Mouse (Mus musculus) stomach, postnatal 0 days (tissue): ENCODE data around the gene Wdr45b. TPM values are rescaled to one million over a fixed set of nuclear protein-coding genes. Genes with fewer than 3 reads are reported as not detected.
A peak's percentile ranks its signal among the peaks of the same experiment; 100 is the strongest.
"Not testable (repeated sequence)": the region's sequence is repeated elsewhere in the genome, so short reads cannot be mapped to it uniquely, and the experiment has no call there.

Experiments used
- ATAC-seq: fragments of 200-750 bp; cut with Nextera tagmentation; 2 replicates; pipeline ENCODE4 v1.8.0; 2017; ENCODE audit not compliant: low FRiP score, low TSS enrichment
- DNase-seq: peaks from one replicate; pipeline ENCODE4 v3.0.0-alpha.2; 2016; ENCODE audit warnings: low spot score
- H3K27ac ChIP-seq: fragments of 300-500 bp; sonication (generic); replicated peaks from 2 replicates; pipeline ENCODE4 v1.5.1; 2014; ENCODE audit warnings: mild to moderate bottlenecking, control low read depth
- H3K27me3 ChIP-seq: fragments of 300-500 bp; sonication (generic); 2 replicates; pipeline ENCODE4 v1.6.1; 2014; ENCODE audit warnings: low read length; ENCODE audit not compliant: control insufficient read depth, insufficient read depth
- H3K36me3 ChIP-seq: fragments of 300-500 bp; sonication (generic); 2 replicates; pipeline ENCODE4 v1.6.1; 2014; ENCODE audit warnings: low read length, mixed read lengths; ENCODE audit not compliant: control insufficient read depth, insufficient read depth
- H3K4me1 ChIP-seq: fragments of 300-500 bp; sonication (generic); replicated peaks from 2 replicates; pipeline ENCODE4 v1.6.1; 2014; ENCODE audit warnings: antibody characterized with exemption; ENCODE audit not compliant: control insufficient read depth, insufficient read depth
- H3K4me2 ChIP-seq: fragments of 300-500 bp; sonication (generic); replicated peaks from 2 replicates; pipeline ENCODE4 v1.6.1; 2014; ENCODE audit warnings: low read depth, mild to moderate bottlenecking, control low read depth, moderate library complexity
- H3K4me3 ChIP-seq: fragments of 300-500 bp; sonication (generic); 2 replicates; pipeline ENCODE4 v1.5.1; 2014; ENCODE audit warnings: low read depth, low read length, control low read depth
- H3K9ac ChIP-seq: fragments of 300-500 bp; sonication (generic); 2 replicates; pipeline ENCODE4 v1.6.1; 2014; ENCODE audit warnings: mild to moderate bottlenecking, low read length, control low read depth, mixed read lengths
- H3K9me3 ChIP-seq: fragments of 300-500 bp; sonication (generic); 2 replicates; pipeline ENCODE4 v1.6.1; 2016; ENCODE audit warnings: low read length; ENCODE audit not compliant: control insufficient read depth
- CTCF ChIP-seq: IDR thresholded peaks from 2 replicates; pipeline ENCODE4 v1.5.1; 2016; ENCODE audit warnings: antibody characterized with exemption, low read depth, mild to moderate bottlenecking, moderate library complexity
- EP300 ChIP-seq: optimal IDR thresholded peaks from 2 replicates; pipeline ENCODE3; 2016; ENCODE audit warnings: antibody characterized with exemption
- WGBS: fragments of 180-500 bp; shearing (Covaris S2); extraction: QIAGEN DNeasy Blood & Tissue Kit; methylation state at CpG from one replicate; pipeline ENCODE4 v1.1.7; 2014; 5-methylcytosine and 5-hydroxymethylcytosine counted together
- polyA plus RNA-seq: library from polyadenylated mRNA; unstranded; fragments of >200 nt; fragmentation: Nextera tagmentation; extraction: Ambion mirVana; gene quantifications from 2 replicates; pipeline ENCODE4 v1.2.1, GENCODE M21; 2015

Wdr45b gene
- polyA plus RNA-seq, 1 experiment from 2014 or later = 48.7 TPM

GRCm38 (mm10) chr11:121340287-121340686 lies 14.0 kb downstream of the Wdr45b start:
- no peak overlapping the region for H3K27ac ChIP-seq
- H3K9ac ChIP-seq = no peak overlapping the region
- no peaks in the 10 kb centered on the region for H3K27me3 ChIP-seq
- no peak overlapping the region for H3K4me2 ChIP-seq
- no peak for ATAC-seq
- DNase-seq = no peak
- 91% methylated on average over 1 of the region's 1 CpGs for WGBS
- no peaks in the 10 kb centered on the region for H3K4me1 ChIP-seq
- no peak overlapping the region for H3K4me3 ChIP-seq
- TF ChIP-seq CTCF (no peak), EP300 (no peak)
- H3K9me3 ChIP-seq = no peaks in the 10 kb centered on the region
- H3K36me3 ChIP-seq = peaks cover 10% of the 10 kb centered on the region

GRCm38 (mm10) chr11:121339647-121340046 lies 14.6 kb downstream of the Wdr45b start:
- WGBS = 89% methylated on average over 1 of the region's 1 CpGs
- no peak for ATAC-seq
- Histone ChIP-seq H3K27ac (no peak overlapping the region), H3K9me3 (no peaks in the 10 kb centered on the region), H3K4me3 (no peak overlapping the region), H3K4me2 (no peak overlapping the region), H3K4me1 (no peaks in the 10 kb centered on the region), H3K9ac (no peak overlapping the region), H3K27me3 (no peaks in the 10 kb centered on the region), H3K36me3 (peaks cover 10% of the 10 kb centered on the region)
- no peak for DNase-seq
- no peak for TF ChIP-seq CTCF
- TF ChIP-seq EP300 = no peak

- peaks cover 21% of the 10 kb centered on the region for H3K36me3 ChIP-seq
- no peak overlapping the region for H3K4me2 ChIP-seq
- TF ChIP-seq CTCF (no peak), EP300 (no peak)
- no peak overlapping the region for H3K9ac ChIP-seq
- WGBS = 93% methylated on average over 3 of the region's 3 CpGs
- H3K9me3 ChIP-seq = no peaks in the 10 kb centered on the region
- no peak overlapping the region for H3K4me3 ChIP-seq
- no peak overlapping the region for H3K27ac ChIP-seq
- ATAC-seq (no peak), DNase-seq (no peak)
- no peaks in the 10 kb centered on the region for H3K27me3 ChIP-seq
- H3K4me1 ChIP-seq = no peaks in the 10 kb centered on the region
These were observed 22.6 kb downstream of the Wdr45b start for GRCm38 (mm10) chr11:121331641-121332040.

- peaks cover 15% of the 10 kb centered on the region for H3K36me3 ChIP-seq
- no peak overlapping the region for H3K9ac ChIP-seq
- no peaks in the 10 kb centered on the region for H3K4me1 ChIP-seq
- no peak overlapping the region for H3K27ac ChIP-seq
- no peaks in the 10 kb centered on the region for H3K9me3 ChIP-seq
- no peaks in the 10 kb centered on the region for H3K27me3 ChIP-seq
- H3K4me2 ChIP-seq = no peak overlapping the region
- H3K4me3 ChIP-seq = no peak overlapping the region
- TF ChIP-seq EP300 = no peak
- TF ChIP-seq CTCF = no peak
- no peak for DNase-seq
- ATAC-seq = no peak
These were observed 25.6 kb downstream of the Wdr45b start for GRCm38 (mm10) chr11:121328619-121329018.

GRCm38 (mm10) chr11:121328206-121328605 lies 26.0 kb downstream of the Wdr45b start:
- Histone ChIP-seq H3K4me2 (no peak overlapping the region), H3K4me3 (no peak overlapping the region), H3K4me1 (no peaks in the 10 kb centered on the region), H3K9ac (no peak overlapping the region), H3K36me3 (peaks cover 15% of the 10 kb centered on the region), H3K27ac (no peak overlapping the region), H3K27me3 (no peaks in the 10 kb centered on the region), H3K9me3 (no peaks in the 10 kb centered on the region)
- ATAC-seq (peak; percentile 53; the same call in 1 of the 2 replicates), DNase-seq (no peak)
- 96% methylated on average over 9 of the region's 9 CpGs for WGBS
- TF ChIP-seq CTCF (no peak), EP300 (no peak)

GRCm38 (mm10) chr11:121326681-121327080 lies 27.6 kb downstream of the Wdr45b start:
- ATAC-seq (no peak), DNase-seq (no peak)
- Histone ChIP-seq H3K27me3 (no peaks in the 10 kb centered on the region), H3K4me3 (no peak overlapping the region), H3K4me1 (no peaks in the 10 kb centered on the region), H3K36me3 (peaks cover 15% of the 10 kb centered on the region), H3K4me2 (no peak overlapping the region), H3K27ac (no peak overlapping the region), H3K9me3 (no peaks in the 10 kb centered on the region), H3K9ac (no peak overlapping the region)
- 95% methylated on average over 5 of the region's 5 CpGs for WGBS
- no peak for TF ChIP-seq EP300
- TF ChIP-seq CTCF = no peak

- H3K27me3 ChIP-seq = no peaks in the 10 kb centered on the region
- no peak overlapping the region for H3K4me2 ChIP-seq
- no peak overlapping the region for H3K9ac ChIP-seq
- H3K4me3 ChIP-seq = no peak overlapping the region
- peaks cover 15% of the 10 kb centered on the region for H3K36me3 ChIP-seq
- no peaks in the 10 kb centered on the region for H3K4me1 ChIP-seq
- ATAC-seq (peak; percentile 30; the same call in 1 of the 2 replicates), DNase-seq (peak; percentile 33)
- H3K9me3 ChIP-seq = no peaks in the 10 kb centered on the region
- WGBS = 36% methylated on average over 1 of the region's 1 CpGs
- TF ChIP-seq EP300 (no peak), CTCF (no peak)
- H3K27ac ChIP-seq = no peak overlapping the region
These were observed 28.2 kb downstream of the Wdr45b start for GRCm38 (mm10) chr11:121326034-121326433.

- H3K27me3 ChIP-seq, H3K9me3 ChIP-seq, H3K4me1 ChIP-seq, H3K36me3 ChIP-seq, H3K4me3 ChIP-seq, H3K4me2 ChIP-seq, ATAC-seq, H3K27ac ChIP-seq, DNase-seq, H3K9ac ChIP-seq: not testable (repeated sequence)
- WGBS = 94% methylated on average over 6 of the region's 6 CpGs
These were observed 46.5 kb downstream of the Wdr45b start for GRCm38 (mm10) chr11:121307712-121308111.
